Mouse (Mus musculus): ENCODE measurements at regions not wholly inside any gene's neighbourhood (a gene's known extent, or its start where the extent isn't known, plus 50 kb on each side); places are given as distances from the start of the nearest gene placed in this dataset.

DNA sequence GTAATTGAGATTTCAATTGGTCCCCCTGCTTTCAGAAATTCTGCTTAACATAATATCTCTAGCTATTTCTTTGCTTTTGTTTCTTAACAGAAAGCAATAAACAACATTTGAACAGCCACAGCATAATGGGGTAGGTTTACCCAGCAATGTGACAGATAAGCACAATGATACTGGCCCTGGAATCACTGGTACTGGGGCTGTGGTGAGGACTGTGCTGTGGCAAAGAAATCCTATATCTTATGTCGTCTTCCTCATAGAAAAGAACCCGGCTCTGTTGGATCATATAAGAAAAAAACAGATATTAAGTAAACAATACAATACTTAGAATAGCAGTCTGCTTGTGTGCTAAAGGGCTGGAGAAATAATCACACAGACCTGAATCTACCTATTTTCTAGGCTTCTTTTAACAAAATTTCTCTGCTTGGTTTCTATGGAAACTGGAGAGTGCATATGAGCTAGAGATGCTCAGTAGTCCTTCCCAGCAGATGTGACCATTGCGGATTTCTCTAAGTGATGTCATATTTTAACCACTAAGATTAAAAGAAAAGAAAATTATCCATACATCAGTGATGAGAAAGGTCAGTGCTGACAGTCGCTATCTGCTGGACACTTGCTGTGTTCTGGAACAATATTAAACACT, 119.8 kb upstream of the Gnao1 start:
- no peak for DNase-seq (ENCODE audit: low read depth)

DNA sequence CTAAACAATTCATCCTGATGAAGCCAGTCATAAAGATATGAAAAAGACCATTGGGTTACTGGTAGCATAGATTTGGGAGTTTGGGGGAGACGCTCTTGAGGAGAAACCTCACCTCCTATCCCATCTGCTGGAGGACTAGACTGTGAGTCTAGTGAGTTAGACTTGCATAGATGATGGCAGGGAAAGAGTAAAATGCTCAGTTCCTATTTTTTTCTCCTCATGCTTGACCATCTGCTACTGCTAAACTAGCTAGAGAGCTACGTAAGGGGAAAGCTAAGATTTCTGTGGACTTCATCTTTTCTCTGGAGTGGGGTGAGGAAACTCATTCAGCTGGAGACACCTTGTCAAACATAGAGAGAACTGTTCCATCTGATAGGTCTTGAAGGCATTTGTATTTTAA, 118.4 kb upstream of the Gnao1 start:
- DNase-seq (ENCODE audit: low read depth) = no peak

DNA sequence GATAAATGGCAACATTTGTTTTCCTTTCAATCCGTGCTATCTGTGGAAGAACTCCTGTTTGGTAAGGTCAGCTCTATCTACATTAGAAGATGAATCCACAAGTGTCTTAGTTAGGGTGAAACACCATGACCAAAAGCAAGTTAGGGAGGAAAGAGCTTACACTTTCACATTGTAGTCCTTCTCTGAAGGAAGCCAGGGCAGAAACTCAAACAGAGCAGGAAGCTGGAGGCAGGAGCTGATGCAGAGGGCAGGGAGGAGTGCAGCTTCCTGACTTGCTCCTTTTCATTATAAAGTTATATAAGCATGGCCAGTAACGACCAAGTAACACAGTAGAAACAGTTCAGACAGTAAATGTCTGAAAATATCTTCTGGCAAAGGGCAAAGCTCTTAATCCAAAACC, 117.9 kb upstream of the Gnao1 start:
- DNase-seq (ENCODE audit: low read depth) = no peak

DNA sequence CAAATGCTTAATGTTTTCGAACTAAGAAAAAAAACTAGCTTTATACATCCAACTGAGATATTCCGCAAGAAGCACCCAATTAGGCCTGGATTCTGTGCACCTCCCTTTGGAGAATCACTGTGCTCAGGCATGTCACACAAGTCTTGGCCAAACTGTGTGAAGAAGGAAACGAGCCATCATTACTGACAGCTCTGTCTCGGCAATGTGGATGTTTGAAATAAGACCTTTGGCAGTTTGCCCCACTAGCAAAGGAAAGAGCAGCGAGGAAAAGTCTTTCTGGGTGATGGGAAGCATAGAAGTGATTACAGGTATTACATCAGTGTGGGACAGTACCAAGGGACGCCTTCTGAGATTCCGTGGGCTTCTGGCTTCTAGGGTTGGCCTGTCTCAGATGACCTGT, 112.6 kb upstream of the Gnao1 start:
- no peak for DNase-seq (ENCODE audit: low read depth)

DNA sequence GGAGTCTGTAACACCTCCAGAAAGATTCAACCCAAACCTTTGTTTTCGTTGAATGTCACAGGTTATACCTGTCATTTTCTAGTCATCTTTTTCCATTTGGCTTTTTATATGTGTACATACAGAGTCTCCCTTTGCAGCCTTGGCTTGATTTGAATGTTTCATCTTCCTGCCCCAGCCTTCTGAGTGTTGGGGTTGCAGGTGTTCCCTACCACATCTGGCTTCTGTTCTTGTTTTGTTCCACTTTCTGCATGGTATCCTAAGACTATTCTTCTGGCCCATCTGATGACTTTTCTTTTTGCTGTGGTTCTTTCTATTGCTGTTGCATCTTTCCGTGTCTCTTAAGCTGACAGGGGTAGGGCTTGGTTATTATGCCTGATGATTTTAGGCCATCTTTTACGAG, 111.3 kb upstream of the Gnao1 start:
- DNase-seq (ENCODE audit: low read depth) = no peak

DNA sequence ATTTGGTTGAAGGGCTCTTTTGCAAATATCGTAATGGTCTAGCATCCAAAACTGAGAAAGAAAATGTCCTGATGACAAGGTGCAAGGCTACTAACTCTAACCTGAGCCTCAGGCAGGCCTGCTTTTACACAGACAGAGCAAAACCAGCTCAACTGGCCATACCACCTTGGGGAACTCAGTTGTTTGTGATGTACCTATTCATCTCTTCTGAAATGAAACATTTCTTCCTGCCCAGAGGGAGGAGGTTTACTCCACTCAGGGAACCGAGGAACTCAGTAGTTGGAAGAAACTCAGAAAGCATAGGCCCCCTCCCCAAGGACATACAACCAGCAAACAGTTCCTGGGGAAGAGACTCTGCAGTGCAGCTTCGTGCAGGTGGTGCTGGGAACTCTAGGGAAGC, 108.4 kb upstream of the Gnao1 start:
- no peak for DNase-seq (ENCODE audit: low read depth)

DNA sequence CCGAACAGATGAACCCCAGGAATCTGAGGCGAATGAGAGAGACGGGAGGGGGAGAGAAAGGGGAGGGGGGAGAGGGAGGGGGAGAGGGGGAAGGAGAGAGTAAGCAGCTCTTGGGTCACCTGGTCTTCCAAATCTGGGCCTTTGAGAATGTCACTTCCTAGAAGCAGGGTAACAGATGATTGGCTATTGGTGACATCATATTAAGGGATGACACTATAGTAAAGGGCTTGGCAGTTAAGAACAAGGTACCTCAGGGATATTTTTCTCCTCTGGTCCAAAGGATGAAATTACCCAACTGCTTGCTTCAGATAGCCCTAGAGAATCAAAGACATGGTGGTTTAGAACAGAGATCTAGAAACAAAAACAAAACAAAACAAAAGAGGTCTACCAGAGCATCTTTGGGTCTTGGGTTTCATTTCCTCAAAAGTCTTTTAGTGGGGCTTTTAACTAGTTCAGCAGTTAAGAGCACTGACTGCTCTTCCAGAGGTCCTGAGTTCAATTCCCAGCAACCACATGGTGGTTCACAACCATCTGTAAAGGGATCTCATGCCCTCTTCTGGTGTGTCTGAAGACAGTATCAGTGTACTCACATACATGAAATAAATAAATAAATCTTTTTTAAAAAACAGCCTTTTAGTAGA, 97.6 kb upstream of the Gnao1 start:
- no peak for DNase-seq (ENCODE audit: low read depth)

DNA sequence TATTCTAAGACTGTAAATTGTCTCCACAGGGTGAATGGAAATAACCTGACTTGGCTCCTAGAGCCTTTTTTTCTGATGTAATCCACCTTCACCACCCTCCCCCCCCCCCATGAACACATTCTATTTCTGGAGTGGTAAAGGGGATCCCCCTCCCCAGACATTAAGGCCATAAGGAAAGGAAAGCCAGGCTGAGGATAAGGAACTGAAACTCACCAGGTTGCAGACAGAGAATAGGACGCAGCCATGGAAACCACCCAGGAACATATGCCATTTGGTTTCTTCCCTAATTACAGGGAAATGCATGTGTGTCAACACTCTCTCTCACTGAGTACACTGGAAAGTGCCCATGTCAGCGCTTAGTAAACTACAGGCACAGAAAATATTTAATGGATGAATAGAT, 96.5 kb upstream of the Gnao1 start:
- no peak for DNase-seq (ENCODE audit: low read depth)

DNA sequence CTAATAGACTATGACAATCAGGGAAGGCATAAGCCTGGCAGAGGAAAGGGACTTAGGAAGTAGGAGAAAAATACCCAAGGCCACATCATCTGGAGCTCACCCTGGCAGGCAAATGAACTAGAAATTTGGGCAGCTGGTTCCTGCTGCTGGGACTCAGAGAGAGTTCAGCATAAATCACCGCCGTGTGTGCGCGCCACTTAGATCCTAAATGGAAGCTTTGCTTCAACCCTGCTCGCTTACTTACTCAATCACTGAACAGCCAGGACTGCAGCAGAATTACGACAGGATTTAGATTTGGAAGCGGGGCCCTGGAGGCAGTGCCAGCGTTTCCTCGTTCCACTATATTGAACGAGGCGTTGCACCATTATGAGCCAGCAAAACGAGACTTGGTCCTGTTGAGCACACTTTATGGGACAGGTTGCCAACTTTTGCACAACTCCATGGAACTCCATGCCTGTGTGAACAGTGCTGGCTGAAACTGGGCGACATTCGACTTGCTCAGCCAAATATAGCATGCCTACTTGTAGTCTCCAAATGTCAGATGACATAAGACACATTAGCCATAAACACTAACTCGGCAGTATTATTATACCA, 84.8 kb upstream of the Gnao1 start:
- DNase-seq (ENCODE audit: low read depth) = no peak

DNA sequence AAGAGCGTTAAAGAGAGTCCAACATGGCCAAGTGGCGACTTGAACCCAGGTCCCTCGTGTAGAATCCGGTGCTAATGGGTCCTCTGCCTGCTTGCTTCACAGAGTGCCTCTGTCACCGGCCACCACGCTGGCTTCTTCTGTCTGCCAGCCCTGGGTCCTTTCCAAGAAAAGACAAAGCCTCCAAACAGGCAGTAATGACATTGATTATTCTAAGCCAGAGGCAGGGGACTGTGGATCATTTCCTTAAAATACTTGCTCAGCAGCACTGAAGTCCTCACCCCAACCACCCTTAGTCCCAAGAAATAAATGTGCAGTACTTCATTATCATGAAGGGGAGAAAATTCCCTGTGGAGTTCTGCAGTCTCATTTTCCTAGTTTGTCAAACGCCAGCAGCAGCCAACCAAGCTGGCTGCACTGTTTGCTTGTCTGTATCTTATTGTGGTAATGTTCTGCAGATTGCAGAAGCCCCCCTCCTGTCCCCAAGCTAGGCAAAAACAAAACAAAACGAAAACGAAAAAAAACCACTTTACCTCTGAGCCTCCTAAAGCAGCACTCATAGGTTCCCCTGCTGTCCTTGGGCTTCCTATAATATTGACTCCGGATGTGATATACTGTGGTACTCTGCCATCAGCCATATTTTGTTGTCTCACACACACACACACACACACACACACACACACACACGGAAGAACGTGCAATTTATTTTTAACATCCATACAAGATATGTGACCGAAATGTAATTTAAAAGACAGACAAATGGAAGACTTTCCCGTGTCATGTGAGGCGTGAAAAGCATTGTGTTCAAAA, 80.4 kb upstream of the Gnao1 start:
- DNase-seq (ENCODE audit: low read depth) = no peak

DNA sequence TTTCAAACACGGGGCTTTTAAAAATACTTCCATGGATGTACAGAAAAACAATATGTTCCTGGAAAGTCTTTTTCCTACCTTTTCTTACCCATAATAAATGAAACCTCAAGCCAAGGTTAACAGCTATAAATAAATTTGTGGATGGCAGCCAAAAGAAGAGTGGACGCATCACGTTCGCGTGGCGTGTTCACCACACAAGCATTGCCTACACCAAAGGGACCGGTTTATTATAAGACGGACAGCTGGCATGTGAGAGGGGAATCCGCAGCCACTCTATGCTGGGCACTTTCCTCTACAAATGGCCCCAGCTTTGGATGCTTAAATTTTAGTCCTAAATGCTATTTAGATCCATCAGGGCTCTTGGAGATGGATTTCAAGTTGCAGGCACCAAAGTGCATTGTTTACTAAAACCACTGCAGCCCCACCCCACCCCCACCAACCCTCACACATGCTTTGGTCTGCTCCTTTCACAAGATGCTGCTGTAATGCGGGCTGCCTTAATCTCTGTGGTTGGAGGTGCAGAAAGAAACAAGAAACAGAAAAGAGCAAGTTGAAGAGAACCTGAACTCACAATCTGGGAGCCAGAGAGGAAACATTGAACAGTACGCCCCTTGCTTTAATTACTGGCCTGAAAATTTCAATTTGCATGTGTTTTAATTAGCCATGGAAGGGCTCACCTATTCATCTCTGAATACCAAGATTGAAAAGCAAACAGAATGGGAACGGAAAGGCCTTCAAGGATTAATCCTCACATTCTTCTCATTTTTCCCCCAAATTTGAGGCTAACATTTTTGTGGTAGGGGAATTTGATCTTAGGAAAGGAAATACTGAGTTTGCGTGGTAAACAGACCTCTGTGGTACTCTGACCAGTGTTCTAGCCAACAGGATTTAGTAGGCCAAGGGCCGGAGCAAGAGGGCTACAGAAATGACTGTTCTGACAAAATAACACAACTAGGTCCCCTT, 78.7 kb upstream of the Gnao1 start:
- no peak for DNase-seq (ENCODE audit: low read depth)

DNA sequence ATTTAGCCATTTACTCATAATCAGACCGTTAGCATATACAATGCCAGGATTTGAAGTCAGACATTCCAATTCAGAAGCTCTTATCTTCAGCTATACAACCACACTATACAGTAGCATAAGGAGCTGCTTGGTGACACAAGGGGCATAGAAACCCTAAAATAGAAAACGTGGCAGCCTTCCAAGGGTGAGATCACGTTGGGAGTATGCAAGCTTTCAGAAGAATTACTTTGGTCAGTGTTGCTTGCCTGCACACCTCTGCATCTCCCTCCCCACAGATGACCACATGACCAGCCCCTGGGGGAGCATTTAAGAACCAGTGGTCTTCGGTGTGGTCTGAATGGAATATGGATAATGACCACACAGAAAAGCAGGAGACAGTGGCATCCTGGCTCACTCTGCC, 74.9 kb upstream of the Gnao1 start:
- DNase-seq (ENCODE audit: low read depth) = no peak

DNA sequence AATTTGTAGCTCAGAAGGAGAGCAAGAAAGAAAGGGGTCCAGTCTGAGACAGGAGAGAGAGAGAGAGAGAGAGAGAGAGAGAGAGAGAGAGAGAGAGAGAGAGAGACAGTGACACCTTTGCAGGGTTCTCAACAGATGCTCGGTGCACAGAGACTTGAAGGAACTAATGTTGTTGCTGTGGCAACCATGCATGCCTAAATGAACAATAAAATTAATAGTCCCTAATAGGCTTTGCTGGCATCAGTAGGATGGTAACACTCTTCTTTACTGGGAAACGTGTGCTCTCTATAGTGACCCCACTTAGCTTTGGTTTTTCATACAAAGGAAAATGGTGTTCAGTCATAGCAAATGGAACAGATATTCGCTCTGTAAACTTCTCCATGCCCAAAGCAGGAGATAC, 69.5 kb upstream of the Gnao1 start:
- DNase-seq (ENCODE audit: low read depth) = no peak

DNA sequence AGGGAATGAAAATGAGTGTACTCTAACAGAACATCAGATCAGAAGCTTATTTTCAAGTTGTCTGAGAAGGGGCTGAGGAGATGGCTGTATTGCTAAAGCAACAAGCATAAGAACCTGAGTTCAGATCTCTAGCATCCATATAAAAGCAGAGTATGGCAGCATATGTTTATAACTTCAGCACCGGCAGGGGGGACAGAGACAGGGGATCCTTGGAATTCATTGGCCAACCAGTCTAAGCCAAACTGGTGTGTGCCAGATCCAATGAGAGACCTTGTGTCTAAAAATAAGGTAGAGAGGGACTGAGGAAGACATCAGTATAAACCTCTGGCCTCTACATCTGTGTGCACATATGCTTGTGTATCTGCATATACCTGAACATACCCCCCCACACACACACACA, 61.0 kb upstream of the Gnao1 start:
- DNase-seq (ENCODE audit: low read depth) = no peak

DNA sequence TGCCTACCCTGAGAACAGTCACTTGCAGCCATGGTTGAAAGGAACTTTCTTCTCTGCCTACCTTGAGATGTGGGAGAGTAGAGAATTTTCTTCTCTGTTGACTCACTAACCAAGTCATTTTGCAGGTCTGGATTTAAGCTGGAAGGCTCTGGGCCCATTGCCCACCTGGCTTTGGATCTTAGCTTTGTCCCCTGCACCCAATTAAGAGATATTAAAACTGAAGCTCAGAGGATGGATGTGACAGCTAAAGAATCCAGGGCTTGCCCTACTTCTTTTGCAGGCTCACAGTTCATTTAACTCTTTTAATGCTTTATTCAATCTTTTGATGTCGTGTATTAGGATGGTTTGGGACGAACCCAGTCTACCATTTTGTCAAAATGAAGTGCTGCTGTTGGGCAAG, 58.8 kb upstream of the Gnao1 start:
- no peak for DNase-seq (ENCODE audit: low read depth)

DNA sequence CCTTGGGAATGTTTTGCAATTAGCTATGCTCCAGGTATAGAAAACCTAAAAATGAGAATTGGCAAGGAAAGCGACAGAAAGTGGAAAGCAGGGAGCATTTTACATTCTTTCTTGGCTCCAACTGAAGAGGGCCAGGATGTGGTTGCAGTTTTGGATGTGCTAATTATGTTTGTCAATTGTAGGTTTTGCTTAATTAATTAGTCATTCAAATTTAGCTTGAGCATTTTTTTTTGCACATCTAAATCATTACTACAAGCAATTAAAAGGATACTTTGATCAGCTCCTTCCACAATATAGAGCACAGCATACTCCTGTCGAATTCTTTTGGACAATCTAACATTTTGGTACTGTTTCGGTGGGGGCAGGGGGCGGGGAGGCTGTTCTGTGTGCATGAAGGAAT, 53.8 kb upstream of the Gnao1 start:
- DNase-seq (ENCODE audit: low read depth) = no peak

Data from c-Kit-positive CD71-negative TER-119-negative erythroid progenitor cells, embryonic 14.5 days (primary cell).